Mouse (Mus musculus) G1E (cell line): ENCODE results near the gene Osgepl1. TPM values are rescaled to one million over a fixed set of nuclear protein-coding genes. Genes with fewer than 3 reads are reported as not detected.
"Not testable (repeated sequence)": the region's sequence is repeated elsewhere in the genome, so short reads cannot be mapped to it uniquely, and the experiment has no call there.

Experiments used
- ATAC-seq: 2 replicates; pipeline ENCODE4 v1.8.0; 2016; ENCODE audit warnings: mild to moderate bottlenecking; ENCODE audit not compliant: insufficient number of reproducible peaks, poor library complexity, low FRiP score, severe bottlenecking; ENCODE audit errors: extremely low read depth
- DNase-seq: peaks from one replicate; pipeline ENCODE4 v3.0.0; 2012; ENCODE audit warnings: low spot score
- H3K27me3 ChIP-seq: 2 replicates; pipeline ENCODE4 v1.6.1; 2012; ENCODE audit warnings: mild to moderate bottlenecking, low read length, inconsistent platforms; ENCODE audit not compliant: insufficient read depth
- H3K36me3 ChIP-seq: replicated peaks from 2 replicates; pipeline ENCODE3; 2012; ENCODE audit warnings: mild to moderate bottlenecking, inconsistent platforms
- H3K4me1 ChIP-seq: 2 replicates; pipeline ENCODE4 v1.6.1; 2012; ENCODE audit warnings: low read depth, low read length, inconsistent platforms, mixed read lengths; ENCODE audit not compliant: insufficient read depth
- H3K4me3 ChIP-seq: 2 replicates; pipeline ENCODE4 v1.5.1; 2012; ENCODE audit warnings: low read depth, mild to moderate bottlenecking, inconsistent platforms, low read length, moderate library complexity, mixed read lengths
- H3K9me3 ChIP-seq: replicated peaks from 2 replicates; pipeline ENCODE4 v1.6.1; 2012; ENCODE audit warnings: inconsistent platforms
- CTCF ChIP-seq: IDR thresholded peaks from 2 replicates; pipeline ENCODE4 v1.5.1; 2012; ENCODE audit warnings: low read depth, low read length, inconsistent platforms, mixed read lengths
- GATA1 ChIP-seq: IDR thresholded peaks from 2 replicates; pipeline ENCODE4 v1.6.1; 2012; ENCODE audit warnings: borderline replicate concordance, low read length, inconsistent platforms, mixed read lengths
- GATA2 ChIP-seq: IDR thresholded peaks from 2 replicates; pipeline ENCODE4 v1.6.1; 2012; ENCODE audit warnings: low read depth, low read length, inconsistent platforms, borderline replicate concordance
- POLR2AphosphoS5 ChIP-seq: IDR thresholded peaks from 2 replicates; pipeline ENCODE4 v1.6.1; 2012; ENCODE audit warnings: low read depth, low read length, inconsistent platforms; ENCODE audit not compliant: insufficient replicate concordance
- TAL1 ChIP-seq: conservative IDR thresholded peaks from 2 replicates; pipeline ENCODE4 v1.6.1; 2012; ENCODE audit warnings: low read depth, low read length, inconsistent platforms, mixed read lengths
- polyA plus RNA-seq: library from polyadenylated mRNA; stranded (reverse); fragments of >175 nt; gene quantifications from 2 replicates; pipeline ENCODE4 v1.2.3, GENCODE M21; 2012
- total RNA-seq, 2 experiments: library from RNA; stranded (forward) in 1 of 2; stranded (reverse) in 1 of 2; fragments of 200-1000 nt in 1 of 2; fragments of >200 nt in 1 of 2; fragmentation: Nextera tagmentation in 1 of 2; gene quantifications; 2 replicates each; pipeline ENCODE4 v1.2.3; 2014 to 2017

Gene Osgepl1
- total RNA-seq (2014; fragmentation: Nextera tagmentation) (87.3 and 102 TPM in 2 replicates), total RNA-seq (2017) (42.9 and 51.6 TPM in 2 replicates), polyA plus RNA-seq (1.2 and 2.1 TPM in 2 replicates)

- peak; percentile 76 for ATAC-seq
- no peak for TF ChIP-seq GATA1
- no peak for TF ChIP-seq CTCF
- no peak for TF ChIP-seq TAL1
- TF ChIP-seq GATA2, result no peak
- no peak for TF ChIP-seq POLR2AphosphoS5
- Histone ChIP-seq H3K4me1 (peaks cover 22% of the 10 kb centered on the region), H3K27me3 (no peaks in the 10 kb centered on the region), H3K4me3 (peak within 1 kb of the TSS; percentile 71), H3K9me3 (no peaks in the 10 kb centered on the region), H3K36me3 (peaks cover 47% of the 10 kb centered on the region)
- DNase-seq, result no peak
Measured at GRCm38 (mm10) chr1:53312989-53313967, at the start of gene Osgepl1. TSS of gene Osgepl1 (plus strand) at chr1:53313624.

GRCm38 (mm10) chr1:53264958-53265612 is 48.3 kb upstream of the Osgepl1 start:
- not testable (repeated sequence) for DNase-seq, ATAC-seq, H3K4me3 ChIP-seq, H3K4me1 ChIP-seq, H3K27me3 ChIP-seq
- Histone ChIP-seq H3K9me3 (peaks cover 10% of the 10 kb centered on the region), H3K36me3 (peaks cover 30% of the 10 kb centered on the region)

GRCm38 (mm10) chr1:53269901-53270300 is 43.5 kb upstream of the Osgepl1 start:
- no peak for TF ChIP-seq POLR2AphosphoS5
- TF ChIP-seq TAL1, result no peak
- Histone ChIP-seq H3K9me3 (peaks cover 4% of the 10 kb centered on the region), H3K4me1 (no peaks in the 10 kb centered on the region; the same call in 1 of the 2 replicates), H3K4me3 (no peak overlapping the region), H3K36me3 (peaks cover 53% of the 10 kb centered on the region), H3K27me3 (no peaks in the 10 kb centered on the region)
- DNase-seq (no peak), ATAC-seq (no peak)

- Histone ChIP-seq H3K9me3 (no peaks in the 10 kb centered on the region), H3K4me1 (no peaks in the 10 kb centered on the region; the same call in 1 of the 2 replicates), H3K36me3 (peaks cover 52% of the 10 kb centered on the region), H3K4me3 (no peak overlapping the region), H3K27me3 (no peaks in the 10 kb centered on the region)
- no peak for TF ChIP-seq GATA1
- TF ChIP-seq CTCF, result no peak
- TF ChIP-seq GATA2, result no peak
- no peak for TF ChIP-seq TAL1
- TF ChIP-seq POLR2AphosphoS5, result no peak
- DNase-seq (no peak), ATAC-seq (peak; percentile 34; the same call in 1 of the 2 replicates)
Measured at GRCm38 (mm10) chr1:53272646-53273045, 40.8 kb upstream of the Osgepl1 start.

- DNase-seq, result no peak
- Histone ChIP-seq H3K9me3 (peaks cover 3% of the 10 kb centered on the region; the same call in 1 of the 2 replicates), H3K4me3 (no peak overlapping the region), H3K36me3 (peaks cover 49% of the 10 kb centered on the region), H3K27me3 (no peaks in the 10 kb centered on the region), H3K4me1 (peaks cover 14% of the 10 kb centered on the region)
- TF ChIP-seq TAL1 (no peak), GATA2 (no peak)
- no peak for ATAC-seq
Measured at GRCm38 (mm10) chr1:53291197-53291596, 22.2 kb upstream of the Osgepl1 start.

- Histone ChIP-seq H3K27me3 (no peaks in the 10 kb centered on the region), H3K4me3 (peak within 1 kb of the TSS; percentile 87), H3K36me3 (peaks cover 55% of the 10 kb centered on the region), H3K9me3 (no peaks in the 10 kb centered on the region), H3K4me1 (peaks cover 37% of the 10 kb centered on the region)
- DNase-seq, result peak; percentile 100
- no peak for TF ChIP-seq POLR2AphosphoS5
- TF ChIP-seq GATA2, result no peak
- TF ChIP-seq CTCF, result no peak
- TF ChIP-seq GATA1, result no peak
- no peak for TF ChIP-seq TAL1
- ATAC-seq, result peak; percentile 99
Measured at GRCm38 (mm10) chr1:53296581-53297383, 16.6 kb upstream of the Osgepl1 start, which contains the start of the genes Pms1, Ormdl1 and Gm28778. TSS of gene Pms1 (minus strand) at chr1:53297018. TSS of gene Ormdl1 (plus strand) at chr1:53297095. TSS of gene Gm28778 (plus strand) at chr1:53297111.
